Mouse (Mus musculus) MEL (cell line): Measurements from ENCODE around the gene Rapgef4. TPM values are rescaled to one million over a fixed set of nuclear protein-coding genes. Genes with fewer than 3 reads are reported as not detected.

Source experiments
- DNase-seq: peaks from one replicate; pipeline ENCODE4 v3.0.0; 2011; ENCODE audit warnings: low read depth, low spot score
- H3K27ac ChIP-seq: 2 replicates; pipeline ENCODE4 v1.5.1; 2012; ENCODE audit warnings: low read depth, mild to moderate bottlenecking, control low read depth, low read length, moderate library complexity; ENCODE audit not compliant: control insufficient read depth
- H3K27me3 ChIP-seq, 2 experiments: fragments of 150-350 bp in 1 of 2; sonication (generic) in 1 of 2; 2 replicates each; pipeline ENCODE4 v1.6.1; 2012; ENCODE audit warnings: low read length in 2 of 2, mild to moderate bottlenecking in 2 of 2, improper control_type of control experiment in 1 of 2, moderate library complexity in 1 of 2; ENCODE audit not compliant: insufficient read depth in 2 of 2, control insufficient read depth in 1 of 2
- H3K36me3 ChIP-seq, 2 experiments: 2 replicates each; pipeline ENCODE4 v1.6.1; 2012 to 2014; ENCODE audit warnings: low read length in 2 of 2, improper control_type of control experiment in 1 of 2, inconsistent platforms in 1 of 2, mild to moderate bottlenecking in 1 of 2; ENCODE audit not compliant: insufficient read depth in 2 of 2, control insufficient read depth in 1 of 2
- H3K4me1 ChIP-seq, 2 experiments: fragments of 150-350 bp in 1 of 2; sonication (generic) in 1 of 2; 2 replicates each; pipeline ENCODE4 v1.6.1; 2012; ENCODE audit warnings: low read length in 2 of 2, improper control_type of control experiment in 1 of 2, mild to moderate bottlenecking in 1 of 2; ENCODE audit not compliant: insufficient read depth in 2 of 2, control insufficient read depth in 1 of 2
- H3K4me3 ChIP-seq, 2 experiments: fragments of 150-350 bp in 1 of 2; sonication (generic) in 1 of 2; 2 replicates each; pipeline ENCODE4 v1.5.1; 2012; ENCODE audit warnings: low read depth in 2 of 2, low read length in 2 of 2, mild to moderate bottlenecking in 2 of 2, moderate library complexity in 2 of 2, control low read depth in 1 of 2, improper control_type of control experiment in 1 of 2; ENCODE audit not compliant: control insufficient read depth in 1 of 2, insufficient read depth in 1 of 2
- H3K79me2 ChIP-seq: 2 replicates; pipeline ENCODE4 v1.6.1; 2012; ENCODE audit warnings: mild to moderate bottlenecking, low read length, moderate library complexity; ENCODE audit not compliant: control insufficient read depth, poor library complexity, insufficient read depth
- H3K9ac ChIP-seq: 2 replicates; pipeline ENCODE4 v1.6.1; 2012; ENCODE audit warnings: low read depth, mild to moderate bottlenecking, control low read depth, low read length, moderate library complexity; ENCODE audit not compliant: control insufficient read depth, poor library complexity, severe bottlenecking
- H3K9me3 ChIP-seq: fragments of 150-350 bp; sonication (generic); replicated peaks from 2 replicates; pipeline ENCODE4 v1.6.1; 2012; ENCODE audit warnings: mild to moderate bottlenecking, low read length, improper control_type of control experiment, moderate library complexity; ENCODE audit not compliant: insufficient read depth
- CHD2 ChIP-seq: IDR thresholded peaks from 2 replicates; pipeline ENCODE4 v1.6.1; 2011; ENCODE audit warnings: low read length, improper control_type of control experiment
- CTCF ChIP-seq, 3 experiments: IDR thresholded peaks in 2 of 3; conservative IDR thresholded peaks in 1 of 3; 2 replicates each; pipeline ENCODE4 v1.5.1; 2011 to 2012; ENCODE audit warnings: low read length in 3 of 3, low read depth in 2 of 3, mild to moderate bottlenecking in 2 of 3, improper control_type of control experiment in 1 of 3, inconsistent platforms in 1 of 3, mixed read lengths in 1 of 3, moderate library complexity in 1 of 3; ENCODE audit not compliant: control insufficient read depth in 1 of 3, insufficient read depth in 1 of 3, poor library complexity in 1 of 3, severe bottlenecking in 1 of 3
- E2F4 ChIP-seq: IDR thresholded peaks from 2 replicates; pipeline ENCODE4 v1.6.1; 2011; ENCODE audit warnings: low read depth, low read length, improper control_type of control experiment, borderline replicate concordance
- ETS1 ChIP-seq: IDR thresholded peaks from 2 replicates; pipeline ENCODE4 v1.6.1; 2012; ENCODE audit warnings: low read depth, mild to moderate bottlenecking, inconsistent platforms, low read length, improper control_type of control experiment, moderate library complexity
- GABPA ChIP-seq: IDR thresholded peaks from 2 replicates; pipeline ENCODE4 v1.6.1; 2012; ENCODE audit warnings: low read depth, mild to moderate bottlenecking, inconsistent platforms, low read length, improper control_type of control experiment, moderate library complexity
- MAX ChIP-seq: IDR thresholded peaks from 2 replicates; pipeline ENCODE4 v1.6.1; 2011; ENCODE audit warnings: low read length, improper control_type of control experiment
- MXI1 ChIP-seq: IDR thresholded peaks from 2 replicates; pipeline ENCODE4 v1.6.1; 2011; ENCODE audit warnings: mild to moderate bottlenecking, low read depth, low read length, improper control_type of control experiment
- MYC ChIP-seq: IDR thresholded peaks from 2 replicates; pipeline ENCODE4 v1.6.1; 2011; ENCODE audit warnings: low read depth, mild to moderate bottlenecking, low read length, improper control_type of control experiment, moderate library complexity
- NRF1 ChIP-seq: IDR thresholded peaks from 2 replicates; pipeline ENCODE4 v1.6.1; 2014; ENCODE audit warnings: low read depth, mild to moderate bottlenecking, inconsistent platforms, low read length, improper control_type of control experiment, moderate library complexity; ENCODE audit not compliant: poor library complexity, insufficient read depth, severe bottlenecking
- POLR2A ChIP-seq, 2 experiments: IDR thresholded peaks; 2 replicates each; pipeline ENCODE4 v1.6.1; 2011 to 2012; ENCODE audit warnings: low read length in 2 of 2, mild to moderate bottlenecking in 2 of 2, control low read depth in 1 of 2, improper control_type of control experiment in 1 of 2, low read depth in 1 of 2, moderate library complexity in 1 of 2; ENCODE audit not compliant: control insufficient read depth in 1 of 2, insufficient read depth in 1 of 2, poor library complexity in 1 of 2
- POLR2AphosphoS2 ChIP-seq: IDR thresholded peaks from 2 replicates; pipeline ENCODE4 v1.6.1; 2011; ENCODE audit warnings: low read length, improper control_type of control experiment
- TAL1 ChIP-seq: IDR thresholded peaks from 2 replicates; pipeline ENCODE4 v1.6.1; 2012; ENCODE audit warnings: mild to moderate bottlenecking, inconsistent platforms, low read length, moderate library complexity, mixed read lengths
- TCF12 ChIP-seq: IDR thresholded peaks from 2 replicates; pipeline ENCODE4 v1.6.1; 2014; ENCODE audit warnings: low read depth, mild to moderate bottlenecking, inconsistent platforms, low read length, improper control_type of control experiment, moderate library complexity
- UBTF ChIP-seq: IDR thresholded peaks from 2 replicates; pipeline ENCODE4 v1.6.1; 2012; ENCODE audit warnings: low read depth, mild to moderate bottlenecking, inconsistent platforms, low read length, improper control_type of control experiment, moderate library complexity, borderline replicate concordance; ENCODE audit not compliant: insufficient read depth
- USF2 ChIP-seq, 2 experiments: IDR thresholded peaks; 2 replicates each; pipeline ENCODE4 v1.6.1; 2011 to 2012; ENCODE audit warnings: improper control_type of control experiment in 2 of 2, low read length in 2 of 2, borderline replicate concordance in 1 of 2, inconsistent platforms in 1 of 2, low read depth in 1 of 2, mild to moderate bottlenecking in 1 of 2; ENCODE audit not compliant: insufficient read depth in 1 of 2
- ZKSCAN1 ChIP-seq: IDR thresholded peaks from 2 replicates; pipeline ENCODE4 v1.6.1; 2012; ENCODE audit warnings: low read depth, mild to moderate bottlenecking, inconsistent platforms, low read length, improper control_type of control experiment, moderate library complexity
- ZNF384 ChIP-seq: IDR thresholded peaks from 2 replicates; pipeline ENCODE4 v1.6.1; 2012; ENCODE audit warnings: low read depth, mild to moderate bottlenecking, inconsistent platforms, low read length, improper control_type of control experiment
- polyA plus RNA-seq, 2 experiments: library from polyadenylated mRNA; stranded (reverse) in 1 of 2; unstranded in 1 of 2; fragments of >175 nt in 1 of 2; fragments of >200 nt in 1 of 2; gene quantifications; 2 replicates each; pipeline versions ENCODE4 v1.2.1 to v1.2.4; 2012; ENCODE audit warnings: low replicate concordance in 2 of 2, low read depth in 1 of 2; ENCODE audit not compliant: insufficient read length in 2 of 2, insufficient read depth in 1 of 2, missing spikeins in 1 of 2
- total RNA-seq: library from RNA; depleted of rRNA; stranded (reverse); fragments of 300-350 nt; gene quantifications from 2 replicates; pipeline ENCODE4 v1.2.3, GENCODE M21; 2012

The Rapgef4 gene
- total and polyA plus RNA-seq, 3 experiments: not detected

DNA sequence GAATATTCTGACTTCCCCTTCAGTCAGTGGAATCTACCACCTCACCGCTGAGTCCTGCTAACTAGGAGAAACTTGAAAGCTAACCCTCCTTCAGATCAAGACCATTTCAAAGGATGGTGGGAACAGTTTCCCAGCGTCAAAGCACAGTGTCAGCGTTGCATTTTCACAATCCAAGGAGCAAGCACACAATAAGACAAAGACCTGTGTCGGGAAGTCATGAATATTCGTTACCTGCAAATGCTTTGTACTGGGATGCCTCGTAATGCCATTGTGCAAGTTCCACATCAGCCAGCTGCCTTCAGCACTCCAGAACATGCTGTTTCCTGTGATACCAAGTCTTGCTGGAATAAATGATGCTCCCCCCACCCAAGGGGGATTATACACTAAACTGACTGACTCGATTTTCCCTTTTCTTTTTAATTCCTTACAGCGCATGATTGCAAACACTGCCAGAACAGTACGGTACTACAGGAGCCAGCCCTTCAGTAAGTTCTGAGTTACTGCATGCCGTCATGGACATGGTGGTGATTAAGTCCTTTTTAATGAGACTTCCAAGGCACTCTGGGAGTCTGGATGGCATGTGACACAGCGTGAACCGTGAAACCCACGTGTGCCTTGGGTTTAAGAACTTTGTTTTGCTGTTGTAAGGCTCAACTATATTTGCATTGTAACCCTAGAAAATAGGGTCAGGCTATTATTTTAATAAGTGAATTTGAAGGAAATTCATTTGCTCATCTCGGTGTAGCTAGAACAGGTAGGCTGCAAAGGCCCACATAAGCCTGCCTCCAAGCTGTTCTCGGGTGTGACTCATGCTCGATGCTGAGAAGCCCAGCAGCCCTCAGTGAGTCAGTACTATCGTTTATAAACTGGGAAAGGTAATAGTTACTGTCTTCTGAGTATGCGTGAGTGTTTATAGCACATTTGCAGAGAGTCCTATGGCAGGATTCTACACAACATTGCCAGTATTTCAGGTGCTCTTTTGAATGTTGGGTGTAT is 271.8 kb downstream of the Rapgef4 start:
- Histone ChIP-seq H3K27ac (no peak overlapping the region), H3K4me3 (no peak overlapping the region), H3K9ac (no peak overlapping the region), H3K4me1 (no peaks in the 10 kb centered on the region), H3K9me3 (no peaks in the 10 kb centered on the region), H3K27me3 (peaks cover 0 to 9% of the 10 kb centered on the region in 2 experiments; a peak in 3 of 4 replicates), H3K79me2 (no peaks in the 10 kb centered on the region), H3K36me3 (no peaks in the 10 kb centered on the region)
- no peak for DNase-seq
- TF ChIP-seq ETS1 (no peak), MAX (no peak), UBTF (no peak), CTCF (IDR thresholded peaks at IDR 0.05 in 2 of 3, conservative IDR thresholded peaks at IDR 0.05 in 1 of 3; ENCODE audit: control insufficient read depth in 1 of 3, insufficient read depth in 1 of 3, low read depth in 2 of 3, low read length in 3 of 3, poor library complexity in 1 of 3, severe bottlenecking in 1 of 3) (no peak), USF2 (IDR thresholded peaks at IDR 0.05; ENCODE audit: borderline replicate concordance in 1 of 2, insufficient read depth in 1 of 2, low read depth in 1 of 2, low read length in 2 of 2) (no peak), CHD2 (no peak), POLR2AphosphoS2 (no peak), TAL1 (no peak), MXI1 (no peak), GABPA (no peak), POLR2A (IDR thresholded peaks at IDR 0.05; ENCODE audit: control insufficient read depth in 1 of 2, insufficient read depth in 1 of 2, low read depth in 1 of 2, low read length in 2 of 2, poor library complexity in 1 of 2) (no peak), ZNF384 (no peak), ZKSCAN1 (no peak), E2F4 (no peak), NRF1 (no peak)

DNA sequence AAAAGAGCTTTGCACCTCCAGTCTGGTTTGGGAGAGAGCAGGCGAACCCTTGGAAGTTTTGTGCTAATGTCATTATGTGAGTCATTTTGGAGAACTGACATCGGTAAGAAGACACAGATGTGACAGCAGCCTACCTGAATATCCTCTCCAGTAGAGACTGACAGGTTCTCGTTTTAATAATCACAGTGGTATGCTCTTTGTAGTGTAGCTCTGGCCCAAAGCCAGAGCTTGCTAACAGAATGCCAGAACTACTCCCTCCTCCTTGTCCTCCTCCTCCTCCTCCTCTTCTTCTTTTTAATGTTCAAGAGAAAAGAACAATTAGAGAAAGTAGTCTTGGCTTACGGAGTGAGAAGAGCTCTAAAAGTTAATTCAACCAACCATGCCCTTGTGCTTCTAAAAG is 272.8 kb downstream of the Rapgef4 start:
- Histone ChIP-seq H3K27me3 (peaks cover 0 to 8% of the 10 kb centered on the region in 2 experiments; a peak in 3 of 4 replicates), H3K4me3 (no peak overlapping the region), H3K79me2 (no peaks in the 10 kb centered on the region), H3K4me1 (no peaks in the 10 kb centered on the region), H3K9ac (no peak overlapping the region), H3K27ac (no peak overlapping the region), H3K36me3 (no peaks in the 10 kb centered on the region), H3K9me3 (no peaks in the 10 kb centered on the region)
- TF ChIP-seq TCF12 (no peak), MYC (no peak)
- DNase-seq: no peak
